Mouse (Mus musculus) intestine, embryonic 14.5 days (tissue): ENCODE results near the gene Naa40. TPM values are rescaled to one million over a fixed set of nuclear protein-coding genes. Genes with fewer than 3 reads are reported as not detected.

Source experiments
- ATAC-seq: fragments of 200-750 bp; cut with Nextera tagmentation; replicated peaks from 2 replicates; pipeline ENCODE4 v1.8.0; 2017; ENCODE audit warnings: low read depth, moderate number of reproducible peaks, moderate TSS enrichment, moderate library complexity; ENCODE audit not compliant: low FRiP score, low TSS enrichment
- DNase-seq: peaks from one replicate; pipeline ENCODE4 v3.0.0-alpha.2; 2018; ENCODE audit warnings: low spot score
- H3K27ac ChIP-seq: fragments of 300-500 bp; sonication (generic); 2 replicates; pipeline ENCODE4 v1.5.1; 2014; ENCODE audit warnings: low read depth, mild to moderate bottlenecking, control low read depth
- H3K27me3 ChIP-seq: fragments of 300-500 bp; sonication (generic); replicated peaks from 2 replicates; pipeline ENCODE4 v1.6.1; 2014; ENCODE audit warnings: low read length, control low read depth; ENCODE audit not compliant: control insufficient read depth, insufficient read depth
- H3K36me3 ChIP-seq: fragments of 300-500 bp; sonication (generic); 2 replicates; pipeline ENCODE4 v1.6.1; 2014; ENCODE audit warnings: low read length, control low read depth; ENCODE audit not compliant: control insufficient read depth, insufficient read depth
- H3K4me1 ChIP-seq: fragments of 300-500 bp; sonication (generic); replicated peaks from 2 replicates; pipeline ENCODE4 v1.6.1; 2014; ENCODE audit warnings: low read length, control low read depth, mixed read lengths; ENCODE audit not compliant: control insufficient read depth, insufficient read depth
- H3K4me2 ChIP-seq: fragments of 300-500 bp; sonication (generic); 2 replicates; pipeline ENCODE4 v1.6.1; 2014; ENCODE audit warnings: low read length
- H3K4me3 ChIP-seq: fragments of 300-500 bp; sonication (generic); 2 replicates; pipeline ENCODE4 v1.5.1; 2014; ENCODE audit warnings: low read depth, low read length, control low read depth, mixed read lengths
- H3K9ac ChIP-seq: fragments of 300-500 bp; sonication (generic); 2 replicates; pipeline ENCODE4 v1.6.1; 2014; ENCODE audit warnings: mild to moderate bottlenecking, low read length
- H3K9me3 ChIP-seq: fragments of 300-500 bp; sonication (generic); 2 replicates; pipeline ENCODE4 v1.6.1; 2016; ENCODE audit warnings: low read length, control low read depth; ENCODE audit not compliant: control insufficient read depth
- WGBS: fragments of 180-500 bp; shearing (Covaris S2); extraction: QIAGEN DNeasy Blood & Tissue Kit; methylation state at CpG from one replicate; pipeline ENCODE4 v1.1.7; 2014; 5-methylcytosine and 5-hydroxymethylcytosine counted together
- polyA plus RNA-seq: library from polyadenylated mRNA; unstranded; fragments of >200 nt; fragmentation: Nextera tagmentation; extraction: Ambion mirVana; gene quantifications from 2 replicates; pipeline ENCODE4 v1.2.1, GENCODE M21; 2014

Naa40 gene
- polyA plus RNA-seq, 1 experiment from 2014 or later: 67.4 TPM

DNA sequence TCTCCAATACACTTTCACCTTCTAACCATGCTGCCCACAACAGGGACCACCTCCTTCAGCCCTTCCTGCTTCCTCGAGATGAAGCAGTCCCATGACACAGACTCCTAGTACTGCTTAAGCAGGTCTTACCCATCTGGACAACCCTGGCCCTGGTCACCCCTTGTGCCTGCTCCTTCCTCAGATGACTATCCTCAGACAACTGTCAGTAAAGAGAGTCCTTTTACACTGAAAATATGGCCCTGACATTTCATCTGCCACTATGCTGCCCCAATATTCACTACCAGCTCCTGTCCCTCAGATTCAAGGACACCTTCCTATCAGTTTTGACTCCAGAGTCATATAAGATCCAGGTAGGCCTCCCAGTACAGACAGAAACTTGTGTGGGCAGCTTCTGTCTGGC, 40.6 kb downstream of the Naa40 start:
- 41% methylated on average over 1 of the region's 1 CpGs for WGBS
- no peaks in the 10 kb centered on the region for H3K27me3 ChIP-seq
- H3K27ac ChIP-seq: no peak overlapping the region
- H3K4me1 ChIP-seq: peaks cover 21% of the 10 kb centered on the region
- H3K9ac ChIP-seq: no peak overlapping the region
- peaks cover 70% of the 10 kb centered on the region for H3K36me3 ChIP-seq
- no peak overlapping the region for H3K4me2 ChIP-seq
- H3K4me3 ChIP-seq: no peak overlapping the region
- no peaks in the 10 kb centered on the region for H3K9me3 ChIP-seq
- ATAC-seq (no peak), DNase-seq (no peak)

- Histone ChIP-seq H3K36me3 (peaks cover 68% of the 10 kb centered on the region), H3K9me3 (no peaks in the 10 kb centered on the region), H3K9ac (no peak overlapping the region), H3K4me1 (peaks cover 8% of the 10 kb centered on the region), H3K27me3 (no peaks in the 10 kb centered on the region), H3K4me2 (no peak overlapping the region), H3K27ac (no peak overlapping the region), H3K4me3 (no peak overlapping the region)
- no peak for DNase-seq
- ATAC-seq: no peak
- WGBS: 90% methylated on average over 13 of the region's 13 CpGs
These were observed 41.9 kb downstream of the Naa40 start for GRCm38 (mm10) chr19:7199089-7199488.

DNA sequence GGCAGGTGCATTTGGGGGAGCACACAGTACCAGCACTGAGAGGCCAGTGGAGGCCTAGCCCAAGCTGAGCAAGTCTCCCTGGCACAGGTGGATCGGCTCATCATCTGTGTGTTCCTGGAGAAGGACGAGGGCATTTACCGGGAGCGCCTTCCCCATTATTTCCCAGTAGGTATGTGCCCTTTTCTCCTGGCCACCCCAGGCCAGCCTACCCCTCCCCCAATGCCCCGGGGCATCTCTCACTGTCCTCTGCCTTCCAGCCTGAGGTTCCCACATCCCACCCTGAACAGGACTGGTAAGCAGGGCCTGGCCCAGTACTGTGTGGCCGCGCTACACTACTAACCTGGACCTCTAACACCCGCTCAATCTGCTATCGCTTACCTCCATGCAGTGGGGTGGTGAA, 43.5 kb downstream of the Naa40 start:
- DNase-seq (no peak), ATAC-seq (peak; percentile 40)
- no peak overlapping the region for H3K4me3 ChIP-seq
- WGBS: 85% methylated on average over 9 of the region's 9 CpGs
- peaks cover 51% of the 10 kb centered on the region for H3K36me3 ChIP-seq
- no peak overlapping the region for H3K4me2 ChIP-seq
- no peak overlapping the region for H3K9ac ChIP-seq
- H3K27ac ChIP-seq: no peak overlapping the region
- H3K27me3 ChIP-seq: no peaks in the 10 kb centered on the region
- H3K9me3 ChIP-seq: no peaks in the 10 kb centered on the region
- peaks cover 5% of the 10 kb centered on the region for H3K4me1 ChIP-seq

GRCm38 (mm10) chr19:7196741-7197270, 44.2 kb downstream of the Naa40 start:
- no peak overlapping the region for H3K4me3 ChIP-seq
- no peak overlapping the region for H3K4me2 ChIP-seq
- 20% methylated on average over 17 of the region's 17 CpGs for WGBS
- no peak overlapping the region for H3K27ac ChIP-seq
- no peaks in the 10 kb centered on the region for H3K27me3 ChIP-seq
- ATAC-seq: peak; percentile 55
- no peak for DNase-seq
- H3K9ac ChIP-seq: no peak overlapping the region
- no peaks in the 10 kb centered on the region for H3K9me3 ChIP-seq
- H3K36me3 ChIP-seq: peaks cover 48% of the 10 kb centered on the region
- peaks cover 9% of the 10 kb centered on the region for H3K4me1 ChIP-seq

DNA sequence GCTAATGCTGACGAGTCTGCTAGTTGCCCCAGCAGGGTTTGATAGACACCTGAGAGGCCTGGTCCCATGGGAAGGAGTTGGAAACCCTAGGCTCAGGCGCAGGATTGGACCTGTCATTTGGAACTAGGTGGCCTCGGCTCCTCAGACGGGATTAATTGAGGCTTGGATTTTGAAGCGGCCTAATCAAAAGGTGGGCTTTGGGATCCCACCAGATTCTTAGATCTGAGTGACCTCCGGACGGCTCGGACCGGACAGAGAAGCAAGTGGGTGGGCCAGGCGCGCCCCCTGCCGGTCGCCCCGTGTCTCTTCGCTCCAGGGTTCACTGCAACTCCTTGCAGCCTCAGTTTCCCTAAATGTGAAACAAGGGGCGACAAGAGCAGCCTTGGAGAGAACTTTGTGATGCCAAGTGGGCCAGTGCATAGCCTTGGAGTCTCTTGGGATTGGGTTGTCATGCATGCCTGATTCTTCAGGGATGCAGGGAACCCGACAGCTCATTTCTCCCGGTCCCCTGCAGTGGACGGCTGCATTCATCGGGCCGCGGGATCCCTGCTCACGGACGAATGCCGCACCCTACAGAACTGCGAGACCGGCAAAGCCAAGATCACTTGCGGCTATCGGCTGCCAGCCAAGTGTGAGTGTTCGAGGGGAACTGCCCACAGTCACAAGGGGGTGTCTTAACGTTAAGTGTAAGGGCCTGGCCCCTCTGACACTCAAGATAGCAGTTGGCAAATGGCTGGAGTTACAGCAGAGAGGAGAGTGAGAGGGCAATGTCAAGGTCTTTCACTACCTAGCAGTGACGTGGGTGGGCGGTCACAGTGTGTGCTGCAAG, 44.9 kb downstream of the Naa40 start:
- Histone ChIP-seq H3K9me3 (no peaks in the 10 kb centered on the region), H3K27ac (no peak overlapping the region), H3K27me3 (no peaks in the 10 kb centered on the region), H3K9ac (no peak overlapping the region), H3K4me3 (no peak overlapping the region), H3K36me3 (peaks cover 42% of the 10 kb centered on the region), H3K4me1 (peaks cover 15% of the 10 kb centered on the region), H3K4me2 (no peak overlapping the region)
- DNase-seq (peak; percentile 85), ATAC-seq (peak; percentile 14; the same call in 1 of the 2 replicates)
- 19% methylated on average over 33 of the region's 33 CpGs for WGBS

DNA sequence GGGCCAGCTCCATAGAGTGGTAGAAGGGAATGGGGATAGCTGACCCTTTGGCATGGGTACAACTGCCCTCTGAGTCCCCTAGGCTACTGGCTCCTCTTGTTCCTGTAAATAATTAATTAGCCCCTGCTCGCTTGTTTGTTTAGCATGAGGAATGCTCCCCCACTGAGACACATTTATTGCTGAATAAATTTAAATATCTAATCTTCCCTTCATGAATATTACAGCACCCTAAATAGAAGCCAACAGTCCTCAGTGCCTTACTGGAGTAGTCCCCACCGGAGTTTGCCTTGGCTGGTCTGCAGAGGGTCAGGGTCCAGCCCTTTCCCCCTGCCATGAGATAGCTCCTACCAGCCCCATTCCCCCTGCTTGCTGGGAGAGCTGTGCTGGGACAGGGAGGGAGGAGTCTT, 48.4 kb downstream of the Naa40 start:
- no peak overlapping the region for H3K27ac ChIP-seq
- H3K9me3 ChIP-seq: no peaks in the 10 kb centered on the region
- H3K9ac ChIP-seq: no peak overlapping the region
- peaks cover 7% of the 10 kb centered on the region for H3K36me3 ChIP-seq
- ATAC-seq (no peak), DNase-seq (no peak)
- no peaks in the 10 kb centered on the region for H3K27me3 ChIP-seq
- H3K4me2 ChIP-seq: no peak overlapping the region
- H3K4me3 ChIP-seq: no peak overlapping the region
- peaks cover 16% of the 10 kb centered on the region for H3K4me1 ChIP-seq
- WGBS: 65% methylated on average over 2 of the region's 2 CpGs

DNA sequence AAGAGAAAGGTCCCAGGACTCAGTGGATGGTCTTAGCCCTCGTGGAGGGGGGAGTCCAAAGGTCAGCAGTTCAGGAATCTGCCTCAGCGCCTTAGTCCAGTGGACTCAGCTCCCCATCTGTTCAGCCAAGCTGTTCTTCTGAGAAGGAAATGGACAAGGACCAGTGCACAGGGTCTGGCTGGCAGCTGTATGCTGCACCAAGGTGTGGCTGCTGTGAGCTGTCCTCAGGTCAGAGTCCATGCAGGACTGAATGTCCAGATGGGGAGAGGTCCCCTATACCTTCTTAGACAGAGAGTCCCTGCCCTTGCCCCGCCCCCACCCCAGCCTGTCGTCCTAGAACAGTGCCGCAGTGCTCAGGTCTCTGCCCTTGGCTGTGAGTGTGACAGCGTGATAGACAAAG, 49.3 kb downstream of the Naa40 start:
- no peaks in the 10 kb centered on the region for H3K36me3 ChIP-seq
- no peak for DNase-seq
- H3K27me3 ChIP-seq: no peaks in the 10 kb centered on the region
- no peaks in the 10 kb centered on the region for H3K9me3 ChIP-seq
- H3K4me3 ChIP-seq: no peak overlapping the region
- peak; percentile 14 for ATAC-seq
- H3K4me2 ChIP-seq: no peak overlapping the region
- no peak overlapping the region for H3K9ac ChIP-seq
- H3K4me1 ChIP-seq: peaks cover 16% of the 10 kb centered on the region
- 20% methylated on average over 6 of the region's 6 CpGs for WGBS
- H3K27ac ChIP-seq: no peak overlapping the region

- Histone ChIP-seq H3K4me2 (no peak overlapping the region), H3K9me3 (no peaks in the 10 kb centered on the region), H3K9ac (no peak overlapping the region), H3K27ac (no peak overlapping the region), H3K4me3 (no peak overlapping the region), H3K4me1 (peaks cover 14% of the 10 kb centered on the region), H3K27me3 (no peaks in the 10 kb centered on the region), H3K36me3 (no peaks in the 10 kb centered on the region)
- no peak for ATAC-seq
- no peak for DNase-seq
- WGBS: 33% methylated on average over 5 of the region's 5 CpGs
These were observed 50.0 kb downstream of the Naa40 start for GRCm38 (mm10) chr19:7190986-7191385.

GRCm38 (mm10) chr19:7189026-7189425, 52.0 kb downstream of the Naa40 start:
- H3K36me3 ChIP-seq: no peaks in the 10 kb centered on the region
- no peak overlapping the region for H3K9ac ChIP-seq
- H3K4me1 ChIP-seq: peaks cover 22% of the 10 kb centered on the region
- no peak overlapping the region for H3K27ac ChIP-seq
- no peaks in the 10 kb centered on the region for H3K27me3 ChIP-seq
- no peaks in the 10 kb centered on the region for H3K9me3 ChIP-seq
- ATAC-seq: no peak
- WGBS: 76% methylated on average over 4 of the region's 4 CpGs
- H3K4me2 ChIP-seq: no peak overlapping the region
- no peak overlapping the region for H3K4me3 ChIP-seq
- DNase-seq: no peak
